Mouse (Mus musculus) liver, embryonic 13.5 days (tissue): Measurements from ENCODE around the gene Pdhb. TPM values are rescaled to one million over a fixed set of nuclear protein-coding genes. Genes with fewer than 3 reads are reported as not detected.

Experiments
- ATAC-seq: fragments of 200-750 bp; cut with Nextera tagmentation; 2 replicates; pipeline ENCODE4 v1.8.0; 2017; ENCODE audit warnings: low read depth, mild to moderate bottlenecking, moderate number of reproducible peaks, moderate library complexity
- DNase-seq: peaks from one replicate; pipeline ENCODE4 v3.0.0; 2022
- H3K27ac ChIP-seq: fragments of 300-500 bp; sonication (generic); 2 replicates; pipeline ENCODE4 v1.5.1; 2015; ENCODE audit warnings: moderate library complexity, mild to moderate bottlenecking, inconsistent platforms
- H3K27me3 ChIP-seq: fragments of 300-500 bp; sonication (generic); 2 replicates; pipeline ENCODE4 v1.6.1; 2015; ENCODE audit warnings: mild to moderate bottlenecking, inconsistent platforms
- H3K36me3 ChIP-seq: fragments of 300-500 bp; sonication (generic); 2 replicates; pipeline ENCODE4 v1.6.1; 2015; ENCODE audit warnings: mild to moderate bottlenecking, inconsistent platforms
- H3K4me1 ChIP-seq: fragments of 300-500 bp; sonication (generic); replicated peaks from 2 replicates; pipeline ENCODE4 v1.6.1; 2015; ENCODE audit warnings: inconsistent platforms
- H3K4me2 ChIP-seq: fragments of 300-500 bp; sonication (generic); 2 replicates; pipeline ENCODE4 v1.6.1; 2015; ENCODE audit warnings: inconsistent platforms, mild to moderate bottlenecking, moderate library complexity
- H3K4me3 ChIP-seq: fragments of 300-500 bp; sonication (generic); replicated peaks from 2 replicates; pipeline ENCODE4 v1.5.1; 2015; ENCODE audit warnings: mild to moderate bottlenecking, inconsistent platforms
- H3K9ac ChIP-seq: fragments of 300-500 bp; sonication (generic); 2 replicates; pipeline ENCODE4 v1.6.1; 2015; ENCODE audit warnings: mild to moderate bottlenecking, inconsistent platforms
- H3K9me3 ChIP-seq: fragments of 300-500 bp; sonication (generic); replicated peaks from 2 replicates; pipeline ENCODE4 v1.6.1; 2016; ENCODE audit warnings: inconsistent platforms
- WGBS: fragments of 180-500 bp; shearing (Covaris S2); methylation state at CpG from one replicate; pipeline ENCODE4 v1.1.7; 2015; ENCODE audit not compliant: insufficient replicate concordance; 5-methylcytosine and 5-hydroxymethylcytosine counted together
- polyA plus RNA-seq: library from polyadenylated mRNA; unstranded; fragments of >200 nt; fragmentation: Nextera tagmentation; extraction: Ambion mirVana; gene quantifications from 2 replicates; pipeline ENCODE4 v1.2.1, GENCODE M21; 2015

Gene Pdhb
- 130 and 144 TPM in 2 replicates for polyA plus RNA-seq

DNA sequence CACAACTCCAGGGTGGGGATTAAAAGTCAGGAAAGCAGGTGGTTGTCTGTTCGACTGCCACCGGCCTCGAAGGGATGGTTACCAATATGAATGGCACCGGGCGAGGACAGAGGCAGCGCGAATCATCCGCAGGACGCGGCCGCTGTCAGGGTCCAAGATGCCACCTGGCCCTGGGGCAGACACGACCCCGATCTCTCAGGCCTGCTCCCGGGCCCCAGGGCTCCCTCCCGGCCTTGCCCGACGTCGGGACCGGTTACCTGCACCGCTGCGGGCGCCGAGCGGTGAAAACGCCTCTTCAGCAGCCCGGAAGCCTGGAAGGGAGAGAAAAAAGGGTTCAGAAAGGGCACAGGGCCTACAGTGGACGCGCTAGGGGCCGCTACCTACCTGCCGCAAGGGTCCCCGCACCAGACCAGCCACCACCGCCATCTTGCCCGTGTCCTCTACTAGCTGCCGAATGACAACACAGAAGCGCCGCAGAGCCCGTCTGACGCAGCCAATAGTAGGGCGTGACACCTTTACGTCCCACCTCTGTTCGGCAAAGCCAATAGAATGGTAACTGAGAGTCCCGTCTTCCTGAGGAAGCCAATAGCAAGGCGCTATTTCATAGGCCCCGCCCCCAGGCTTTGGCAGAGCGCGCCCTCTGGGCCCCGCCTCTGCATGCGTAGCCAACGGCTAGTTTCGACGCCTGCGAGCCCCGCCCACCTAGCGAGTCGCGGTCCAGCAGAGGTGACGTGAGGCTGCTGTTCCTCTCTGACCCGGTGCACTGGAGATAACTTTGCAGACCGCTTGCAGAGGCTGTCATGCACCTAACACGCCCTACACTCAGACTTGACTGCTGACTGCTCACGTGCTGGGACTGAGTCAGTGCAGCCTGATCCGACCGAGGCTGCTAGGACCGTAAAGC lies at the start of gene Pdhb:
Gene Pdhb, minus strand, starts transcription at position 519 of the 904 bp plus-strand sequence.
- peak; percentile 97 for ATAC-seq
- H3K36me3 ChIP-seq: peaks cover 33% of the 10 kb centered on the region
- H3K9ac ChIP-seq: peak within 1 kb of the TSS; percentile 85
- peak; percentile 99 for DNase-seq
- peak within 1 kb of the TSS; percentile 83 for H3K4me2 ChIP-seq
- H3K4me1 ChIP-seq: peaks cover 15% of the 10 kb centered on the region
- H3K27me3 ChIP-seq: no peaks in the 10 kb centered on the region
- no peaks in the 10 kb centered on the region for H3K9me3 ChIP-seq
- peak within 1 kb of the TSS; percentile 80 for H3K4me3 ChIP-seq
- H3K27ac ChIP-seq: peak within 1 kb of the TSS; percentile 87
- WGBS: under 1% methylated on average over 64 of the region's 64 CpGs

DNA sequence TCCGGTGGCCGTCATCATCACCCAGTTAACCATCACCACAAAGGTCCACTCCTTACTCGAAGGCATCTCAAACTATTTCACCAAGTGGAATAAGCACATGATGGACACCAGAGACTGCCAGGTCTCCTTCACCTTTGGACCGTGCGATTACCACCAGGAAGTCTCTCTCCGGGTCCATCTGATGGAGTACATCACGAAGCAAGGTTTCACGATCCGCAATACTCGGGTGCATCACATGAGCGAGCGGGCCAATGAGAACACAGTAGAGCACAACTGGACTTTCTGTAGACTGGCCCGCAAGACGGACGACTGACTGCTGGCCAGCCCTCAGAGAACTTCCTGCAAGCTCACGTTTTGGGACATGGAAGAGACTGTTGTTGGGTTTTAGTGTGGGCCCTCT lies 49.7 kb upstream of the Pdhb start:
- Histone ChIP-seq H3K9ac (no peak overlapping the region), H3K36me3 (peaks cover 9% of the 10 kb centered on the region), H3K4me1 (peaks cover 47% of the 10 kb centered on the region), H3K4me2 (no peak overlapping the region), H3K4me3 (no peak overlapping the region), H3K9me3 (no peaks in the 10 kb centered on the region), H3K27ac (no peak overlapping the region), H3K27me3 (no peaks in the 10 kb centered on the region)
- whole genome bisulfite sequencing: 87% methylated on average over 16 of the region's 16 CpGs
- ATAC-seq: no peak
- DNase-seq: no peak

DNA sequence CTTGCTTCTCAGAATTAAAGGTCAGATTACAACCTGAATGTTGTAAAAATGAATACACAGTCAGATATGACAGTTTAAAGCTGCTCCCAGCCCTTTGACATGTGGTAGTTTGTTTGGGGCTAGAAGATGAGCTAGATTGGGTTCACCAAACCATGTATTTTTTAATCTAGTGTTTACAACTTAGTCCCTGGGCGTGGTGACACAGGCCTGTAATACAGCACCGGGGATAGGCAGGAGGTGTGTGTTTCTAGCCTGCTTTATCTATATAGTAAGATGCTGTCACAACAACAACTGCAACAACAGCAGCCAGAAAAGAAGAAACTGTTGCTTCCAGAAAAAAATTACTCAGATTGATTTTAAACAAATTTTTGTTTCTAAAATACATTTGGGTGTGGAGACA lies 48.1 kb upstream of the Pdhb start:
- ATAC-seq: peak; percentile 73
- no peak overlapping the region for H3K9ac ChIP-seq
- no peak overlapping the region for H3K4me2 ChIP-seq
- H3K4me3 ChIP-seq: no peak overlapping the region
- no peaks in the 10 kb centered on the region for H3K9me3 ChIP-seq
- 0 out of 2 replicates have a peak overlapping the region, but pooled peaks have one; percentile 8 for H3K27ac ChIP-seq
- H3K36me3 ChIP-seq: peaks cover 9% of the 10 kb centered on the region
- H3K4me1 ChIP-seq: peaks cover 55% of the 10 kb centered on the region
- WGBS: 32% methylated on average over 2 of the region's 2 CpGs
- no peak for DNase-seq
- H3K27me3 ChIP-seq: no peaks in the 10 kb centered on the region

DNA sequence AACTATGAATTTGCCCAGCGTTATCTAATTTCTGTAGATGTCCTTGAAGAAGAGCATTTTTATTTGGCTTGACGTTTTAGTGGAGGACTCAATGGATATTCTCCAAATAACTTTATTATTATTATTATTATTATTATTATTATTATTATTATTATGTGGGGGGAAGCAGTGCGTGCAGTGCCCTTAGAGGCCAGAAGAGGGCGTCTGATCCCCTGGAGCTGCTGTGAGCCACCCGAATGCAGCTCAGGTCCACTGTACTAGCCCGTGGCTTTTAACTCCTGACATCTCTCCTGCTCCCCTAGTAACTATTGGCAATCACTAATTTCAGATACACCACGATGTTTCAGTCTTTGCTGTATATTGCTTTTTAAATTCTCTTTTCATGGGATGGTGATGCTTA lies 47.5 kb upstream of the Pdhb start:
- WGBS: 45% methylated on average over 7 of the region's 7 CpGs
- Histone ChIP-seq H3K27ac (no peak overlapping the region), H3K27me3 (no peaks in the 10 kb centered on the region), H3K9me3 (no peaks in the 10 kb centered on the region), H3K4me2 (no peak overlapping the region), H3K36me3 (peaks cover 9% of the 10 kb centered on the region), H3K4me1 (peaks cover 58% of the 10 kb centered on the region), H3K9ac (no peak overlapping the region), H3K4me3 (no peak overlapping the region)
- ATAC-seq (0 out of 2 replicates have a peak, but pooled peaks have one; percentile 35), DNase-seq (no peak)

DNA sequence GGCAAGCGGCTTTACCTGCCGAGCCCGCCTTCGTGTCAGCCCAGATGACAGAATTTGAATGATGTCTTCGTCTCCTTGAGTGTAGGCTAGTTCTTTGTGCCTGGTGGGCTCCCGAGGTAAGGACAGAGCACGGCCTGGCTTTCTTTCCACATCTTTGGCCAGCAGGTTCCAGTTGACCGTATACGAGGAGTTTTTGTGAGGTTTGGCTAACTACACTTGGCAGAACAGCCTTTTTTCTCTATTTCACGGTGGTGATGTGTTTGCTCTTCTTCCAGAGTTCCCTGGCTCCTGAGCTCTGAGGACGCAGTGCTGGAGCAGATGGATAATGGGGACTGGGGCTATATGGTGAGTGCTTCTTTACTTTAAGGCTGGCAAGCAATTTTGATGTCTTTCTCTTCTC lies 47.1 kb upstream of the Pdhb start:
- Histone ChIP-seq H3K4me3 (no peak overlapping the region), H3K4me1 (peaks cover 58% of the 10 kb centered on the region), H3K9me3 (no peaks in the 10 kb centered on the region), H3K4me2 (no peak overlapping the region), H3K27ac (no peak overlapping the region), H3K36me3 (peaks cover 9% of the 10 kb centered on the region), H3K9ac (no peak overlapping the region), H3K27me3 (no peaks in the 10 kb centered on the region)
- no peak for ATAC-seq
- 83% methylated on average over 11 of the region's 11 CpGs for WGBS
- DNase-seq: no peak

DNA sequence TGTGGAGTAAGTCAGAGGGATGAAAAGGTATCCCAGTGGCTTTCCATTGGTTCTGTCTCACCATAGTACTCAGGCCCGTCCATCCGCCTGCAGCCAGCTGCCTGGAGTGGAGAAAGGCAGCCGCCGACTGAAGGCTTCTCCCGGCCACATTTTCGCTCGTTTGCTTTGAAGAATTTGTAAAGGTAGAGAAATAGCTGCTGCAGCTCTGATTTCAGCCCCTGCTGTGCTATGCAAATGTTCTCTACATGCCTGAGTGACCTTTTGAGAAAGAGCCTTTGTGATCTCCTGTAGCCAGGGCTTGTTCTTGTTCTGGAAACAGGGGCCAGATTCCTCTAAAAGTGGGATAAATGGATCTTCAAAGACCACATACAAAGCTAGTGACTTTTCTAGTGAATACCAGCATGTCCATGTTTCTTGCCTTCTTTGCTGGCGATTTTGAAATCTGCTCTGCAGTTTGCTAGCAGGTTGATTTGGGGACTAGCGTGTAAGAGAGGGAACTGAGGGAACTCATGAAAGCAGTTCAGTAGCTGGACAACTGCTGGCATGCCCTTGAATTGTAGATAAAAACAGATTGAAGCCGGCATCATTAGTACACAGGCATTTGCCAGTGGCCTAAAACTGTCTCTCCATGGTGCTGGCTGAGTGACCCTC lies 46.0 kb upstream of the Pdhb start:
- Histone ChIP-seq H3K9ac (no peak overlapping the region), H3K9me3 (no peaks in the 10 kb centered on the region), H3K27me3 (no peaks in the 10 kb centered on the region), H3K4me2 (no peak overlapping the region), H3K4me1 (peaks cover 52% of the 10 kb centered on the region), H3K27ac (no peak overlapping the region), H3K4me3 (no peak overlapping the region), H3K36me3 (peaks cover 9% of the 10 kb centered on the region)
- ATAC-seq (no peak), DNase-seq (no peak)
- WGBS: 67% methylated on average over 10 of the region's 10 CpGs

DNA sequence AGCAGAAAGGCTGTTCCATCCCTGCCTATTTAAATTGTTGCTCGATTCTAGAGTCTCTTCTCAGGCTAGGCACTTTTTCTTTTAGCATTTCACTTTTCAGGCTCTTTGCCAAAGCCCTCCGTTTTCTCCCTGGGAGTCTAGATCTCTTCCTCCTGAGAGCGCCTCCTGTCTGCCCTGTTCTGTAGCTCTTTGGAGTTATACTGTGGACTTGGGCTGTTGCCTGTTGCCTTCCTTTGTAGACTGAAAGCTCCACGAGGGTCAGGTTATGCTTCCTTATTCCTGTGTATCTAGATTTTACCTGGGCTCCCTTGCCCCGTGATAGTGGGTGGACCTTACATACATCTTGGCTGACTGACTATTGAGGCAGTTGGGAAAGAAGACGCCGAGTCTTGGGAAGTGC lies 45.4 kb upstream of the Pdhb start:
- 66% methylated on average over 7 of the region's 7 CpGs for WGBS
- H3K27ac ChIP-seq: no peak overlapping the region
- H3K9ac ChIP-seq: no peak overlapping the region
- H3K9me3 ChIP-seq: no peaks in the 10 kb centered on the region
- H3K4me3 ChIP-seq: no peak overlapping the region
- ATAC-seq (no peak), DNase-seq (no peak)
- no peak overlapping the region for H3K4me2 ChIP-seq
- peaks cover 51% of the 10 kb centered on the region for H3K4me1 ChIP-seq
- peaks cover 9% of the 10 kb centered on the region for H3K36me3 ChIP-seq
- H3K27me3 ChIP-seq: no peaks in the 10 kb centered on the region

DNA sequence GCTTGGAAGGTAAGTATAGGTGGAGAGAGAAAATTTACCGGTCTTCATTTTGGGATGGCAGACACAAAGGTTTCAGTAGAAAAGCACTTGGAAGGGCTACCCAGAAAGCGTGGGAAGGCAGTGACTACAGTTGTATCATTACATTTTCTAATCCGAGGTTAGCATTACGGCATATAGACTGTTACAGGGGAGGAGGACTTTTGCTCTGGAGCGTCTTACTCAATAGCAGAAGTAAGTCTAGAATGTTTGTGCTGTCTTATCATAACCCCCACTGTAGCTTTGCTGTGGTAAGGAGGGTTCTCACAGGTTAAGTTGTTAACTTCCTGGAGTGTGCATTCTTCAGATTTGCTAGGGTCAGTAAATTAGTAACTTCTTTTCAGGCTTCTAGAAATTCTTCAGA lies 43.3 kb upstream of the Pdhb start:
- H3K4me2 ChIP-seq: peak overlapping the region; percentile 95
- peaks cover 40% of the 10 kb centered on the region for H3K4me1 ChIP-seq
- H3K9ac ChIP-seq: peak overlapping the region; percentile 91; the same call in 1 of the 2 replicates
- 41% methylated on average over 5 of the region's 5 CpGs for WGBS
- H3K4me3 ChIP-seq: peak overlapping the region; percentile 78; the same call in 1 of the 2 replicates
- no peaks in the 10 kb centered on the region for H3K36me3 ChIP-seq
- no peaks in the 10 kb centered on the region for H3K9me3 ChIP-seq
- no peaks in the 10 kb centered on the region for H3K27me3 ChIP-seq
- ATAC-seq: no peak
- DNase-seq: no peak
- no peak overlapping the region for H3K27ac ChIP-seq

DNA sequence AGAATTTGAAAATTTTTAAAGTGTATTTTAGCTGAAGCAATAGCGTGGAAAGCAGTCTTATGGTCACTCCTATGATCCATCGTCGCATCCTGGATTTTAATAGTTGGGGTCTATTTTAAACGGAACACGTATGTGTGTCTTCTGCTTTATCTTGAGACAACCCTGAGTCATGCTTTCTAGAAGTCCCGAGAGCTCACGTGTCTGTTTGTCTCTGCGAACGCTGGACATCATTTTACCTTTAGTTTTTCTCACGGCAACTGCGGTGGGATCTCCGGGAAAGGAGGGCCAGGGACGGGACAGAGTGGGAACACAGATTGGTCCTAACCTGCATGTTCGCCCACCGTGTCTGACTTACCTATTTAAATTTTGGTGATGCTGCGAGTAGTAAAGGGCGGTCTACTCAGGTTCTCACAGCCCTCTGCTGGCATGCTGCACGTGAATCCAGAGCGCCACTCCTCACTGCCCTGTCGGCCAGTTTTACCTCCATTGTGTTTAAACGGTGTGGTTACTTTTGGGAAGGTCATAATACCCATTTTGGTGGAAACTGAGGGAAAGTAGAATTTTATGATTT lies 42.5 kb upstream of the Pdhb start:
- Histone ChIP-seq H3K36me3 (no peaks in the 10 kb centered on the region), H3K4me3 (peak overlapping the region; percentile 78), H3K27me3 (no peaks in the 10 kb centered on the region), H3K4me2 (peak overlapping the region; percentile 95), H3K9me3 (no peaks in the 10 kb centered on the region), H3K4me1 (peaks cover 33% of the 10 kb centered on the region), H3K9ac (peak overlapping the region; percentile 91), H3K27ac (peak overlapping the region; percentile 3; the same call in 1 of the 2 replicates)
- WGBS: 18% methylated on average over 21 of the region's 21 CpGs
- ATAC-seq: no peak
- DNase-seq: peak; percentile 22

DNA sequence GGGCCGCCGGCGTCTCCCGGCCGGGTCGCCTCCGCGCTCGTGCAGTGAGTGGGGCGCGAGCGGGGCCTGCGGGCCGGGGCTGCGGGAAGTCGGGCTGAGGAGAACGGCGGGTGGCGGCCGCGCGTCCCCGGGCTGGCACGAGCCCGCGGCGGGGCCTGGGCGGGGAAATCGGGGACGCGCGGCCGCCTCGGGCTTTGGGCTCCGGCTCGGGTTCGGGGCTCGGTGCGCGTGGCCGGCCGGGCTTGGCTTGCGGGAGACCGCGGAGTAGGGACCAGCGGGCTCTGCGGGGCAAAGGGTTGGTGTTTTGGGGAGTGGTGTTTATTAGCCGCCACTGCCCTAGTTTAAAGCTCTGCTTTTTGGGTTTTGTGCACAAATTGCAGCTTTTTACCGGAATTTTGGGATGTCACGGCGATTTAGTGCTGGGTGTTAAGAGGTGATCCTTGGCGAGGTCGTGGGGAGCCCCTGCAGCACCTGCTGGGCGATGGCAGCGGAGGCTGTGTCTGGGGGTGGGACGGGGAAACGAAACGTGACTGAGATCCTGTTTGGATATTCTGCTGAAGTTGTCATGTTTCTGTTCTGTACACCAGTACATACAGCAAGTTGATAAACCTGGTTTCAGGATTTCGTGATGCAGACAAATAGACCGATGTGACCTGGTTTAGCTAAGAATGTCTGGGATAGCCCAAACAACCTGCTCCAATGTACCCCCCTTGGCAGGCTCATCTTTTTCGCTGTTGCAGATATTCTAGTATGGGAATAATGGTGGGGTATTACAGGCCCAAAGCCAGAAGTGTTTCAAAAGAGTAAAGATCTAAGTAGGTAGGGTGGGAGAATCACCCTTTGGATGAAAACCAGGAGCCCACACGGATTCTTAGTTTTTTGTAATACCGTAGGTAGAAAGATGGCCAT lies 41.7 kb upstream of the Pdhb start:
- Histone ChIP-seq H3K9me3 (no peaks in the 10 kb centered on the region), H3K4me1 (peaks cover 33% of the 10 kb centered on the region), H3K27ac (peak overlapping the region; percentile 89), H3K36me3 (no peaks in the 10 kb centered on the region), H3K4me3 (peak overlapping the region; percentile 78), H3K9ac (peak overlapping the region; percentile 91), H3K4me2 (peak overlapping the region; percentile 95), H3K27me3 (no peaks in the 10 kb centered on the region)
- 2% methylated on average over 63 of the region's 63 CpGs for WGBS
- peak; percentile 74 for ATAC-seq
- peak; percentile 57 for DNase-seq
